Mouse (Mus musculus): ENCODE measurements around the gene Zc3h7a.

GRCm38 (mm10) chr16:11203600-11204390 is 27.6 kb upstream of the Zc3h7a start:
- TF ChIP-seq CTCF (IDR thresholded peaks at IDR 0.05; ENCODE audit: borderline replicate concordance, extremely low read depth, insufficient read depth, insufficient read length) (no peak), POLR2A (IDR thresholded peaks at IDR 0.05; ENCODE audit: borderline replicate concordance, extremely low read depth, insufficient read depth, insufficient read length, poor library complexity, severe bottlenecking) (no peak)
